ENCODE assay signal across 8 mouse cellular contexts in genomic region chr10:89744871-89745665, GRCm38 (mm10). TPM values are rescaled to one million over a fixed set of nuclear protein-coding genes. Genes with fewer than 3 reads are reported as not detected.
DNase-seq lines count a peak whose midpoint lies in the region; ATAC-seq and TF ChIP-seq lines count a peak whose summit lies in the region.

Gene Uhrf1bp1l, plus strand, starts transcription at chr10:89744991.

- H3K4me3 ChIP-seq in embryonic facial prominence, embryonic 10.5 days = peak within 1 kb of the TSS; percentile 93
- peak within 1 kb of the TSS; percentile 92 for H3K4me3 ChIP-seq in intestine, postnatal 0 days (ENCODE audit: low read depth, low read length)
- H3K4me3 ChIP-seq in midbrain, embryonic 10.5 days = peak within 1 kb of the TSS; percentile 92

- DNase-seq in adrenal gland, postnatal 14 days = peak; percentile 98
- DNase-seq in embryonic facial prominence, embryonic 10.5 days (ENCODE audit: low spot score) = peak; percentile 97
- DNase-seq in gonadal fat pad, adult 2 months (ENCODE audit: low read depth) = no peak
- peak; percentile 85 for DNase-seq in left cerebral cortex, postnatal 36 days (ENCODE audit: low spot score in 2 of 2)
- DNase-seq in midbrain, embryonic 10.5 days (ENCODE audit: low spot score) = peak; percentile 94
- peak; percentile 80 to 81 for DNase-seq in right cerebral cortex, postnatal 36 days (ENCODE audit: low spot score in 2 of 2)
- peak; percentile 86 to 96 for DNase-seq in urinary bladder, postnatal 4 days (ENCODE audit: low spot score in 2 of 2)

- peak within 1 kb of the TSS; percentile 97 for H3K27ac ChIP-seq in embryonic facial prominence, embryonic 10.5 days (replicated peaks)
- peak within 1 kb of the TSS; percentile 84 for H3K27ac ChIP-seq in intestine, postnatal 0 days (ENCODE audit: low read depth, low read length)
- H3K27ac ChIP-seq in midbrain, embryonic 10.5 days (replicated peaks) = peak within 1 kb of the TSS; percentile 97

- no peaks in the 10 kb centered on the region for H3K9me3 ChIP-seq in embryonic facial prominence, embryonic 10.5 days
- no peaks in the 10 kb centered on the region for H3K9me3 ChIP-seq in intestine, postnatal 0 days (ENCODE audit: control insufficient read depth)
- H3K9me3 ChIP-seq in midbrain, embryonic 10.5 days (replicated peaks) = no peaks in the 10 kb centered on the region

- no peaks in the 10 kb centered on the region for H3K27me3 ChIP-seq in embryonic facial prominence, embryonic 10.5 days (replicated peaks; ENCODE audit: low read depth, poor library complexity, severe bottlenecking)
- H3K27me3 ChIP-seq in intestine, postnatal 0 days (replicated peaks; ENCODE audit: control insufficient read depth, insufficient read depth, low read length) = no peaks in the 10 kb centered on the region
- H3K27me3 ChIP-seq in midbrain, embryonic 10.5 days (ENCODE audit: low read depth, poor library complexity, severe bottlenecking) = no peaks in the 10 kb centered on the region

- TF ChIP-seq CTCF in intestine, postnatal 0 days (IDR thresholded peaks at IDR 0.05; ENCODE audit: low read depth) = peak; percentile 32

- intact Hi-C loops in left cerebral cortex, postnatal 36 days (cut with DNase I) = loop anchor here (10.0 kb wide), 1 partner anchor 300 kb away; no protein-coding TSS in a partner anchor

- H3K36me3 ChIP-seq in embryonic facial prominence, embryonic 10.5 days (replicated peaks) = no peaks in the 10 kb centered on the region
- H3K36me3 ChIP-seq in intestine, postnatal 0 days (ENCODE audit: control insufficient read depth, insufficient read depth) = no peaks in the 10 kb centered on the region
- no peaks in the 10 kb centered on the region for H3K36me3 ChIP-seq in midbrain, embryonic 10.5 days

- H3K9ac ChIP-seq in intestine, postnatal 0 days (ENCODE audit: low read depth, low read length) = peak within 1 kb of the TSS; percentile 92

- H3K4me1 ChIP-seq in embryonic facial prominence, embryonic 10.5 days = peaks cover 10% of the 10 kb centered on the region
- peaks cover 6% of the 10 kb centered on the region; the same call in 1 of the 2 replicates for H3K4me1 ChIP-seq in intestine, postnatal 0 days (replicated peaks; ENCODE audit: control insufficient read depth, insufficient read depth, low read length)
- peaks cover 18% of the 10 kb centered on the region for H3K4me1 ChIP-seq in midbrain, embryonic 10.5 days

- peak; percentile 88 for ATAC-seq in intestine, postnatal 0 days

- peak within 1 kb of the TSS; percentile 93 for H3K4me2 ChIP-seq in intestine, postnatal 0 days (replicated peaks; ENCODE audit: low read depth)

- whole genome bisulfite sequencing in embryonic facial prominence, embryonic 10.5 days = under 1% methylated on average over 85 of the region's 85 CpGs
- under 1% methylated on average over 85 of the region's 85 CpGs for WGBS in intestine, postnatal 0 days
- under 1% methylated on average over 83 of the region's 85 CpGs for WGBS in midbrain, embryonic 10.5 days

RNA-seq across cellular contexts. Expression of gene Uhrf1bp1l, which starts in this region (rescaled TPM):
- total RNA-seq in adrenal gland, postnatal 14 days (2021) = 61.7 and 66.2 TPM in 2 replicates
- polyA plus RNA-seq in embryonic facial prominence, embryonic 10.5 days (2016; fragmentation: Nextera tagmentation; extraction: Ambion mirVana) = 30.1 and 33.0 TPM in 2 replicates
- polyA plus RNA-seq in gonadal fat pad, adult 2 months (2012; rRNA removed) = 22.0 and 33.6 TPM in 2 replicates
- polyA plus RNA-seq in intestine, postnatal 0 days (2015; fragmentation: Nextera tagmentation; extraction: Ambion mirVana) = 8.0 and 9.3 TPM in 2 replicates
- 10 to 100 TPM; 90.4 to 92.5 TPM for total RNA-seq in left cerebral cortex, postnatal 36 days (2021)
- polyA plus RNA-seq in midbrain, embryonic 10.5 days (2016; fragmentation: Nextera tagmentation; extraction: Ambion mirVana) = 28.5 and 31.4 TPM in 2 replicates
